Mouse (Mus musculus) spleen, adult 12 weeks (tissue): ENCODE results near the gene Acad10.
"Not testable (repeated sequence)": the region's sequence is repeated elsewhere in the genome, so short reads cannot be mapped to it uniquely, and the experiment has no call there.

Source experiments
- DNase-seq: peaks from one replicate; pipeline ENCODE4 v3.0.0; 2022; ENCODE audit warnings: low spot score

Gene Acad10

GRCm38 (mm10) chr5:121656866-121657265 lies 3.4 kb downstream of the Acad10 start:
- not testable (repeated sequence) for DNase-seq

GRCm38 (mm10) chr5:121654526-121654925 lies 5.8 kb downstream of the Acad10 start:
- DNase-seq, result no peak

GRCm38 (mm10) chr5:121649134-121649533 lies 11.2 kb downstream of the Acad10 start:
- no peak for DNase-seq

- no peak for DNase-seq
Measured at GRCm38 (mm10) chr5:121639601-121640000, 20.7 kb downstream of the Acad10 start.

- DNase-seq, result no peak
Measured at GRCm38 (mm10) chr5:121637296-121637695, 23.0 kb downstream of the Acad10 start.

- no peak for DNase-seq
Measured at GRCm38 (mm10) chr5:121634668-121635067, 25.6 kb downstream of the Acad10 start.

- no peak for DNase-seq
Measured at GRCm38 (mm10) chr5:121632804-121633203, 27.5 kb downstream of the Acad10 start.

GRCm38 (mm10) chr5:121631106-121631647 lies 29.1 kb downstream of the Acad10 start:
- DNase-seq, result not testable (repeated sequence)

- DNase-seq, result peak; percentile 67
Measured at GRCm38 (mm10) chr5:121627871-121628270, 32.4 kb downstream of the Acad10 start.

GRCm38 (mm10) chr5:121623241-121623640 lies 37.1 kb downstream of the Acad10 start:
- no peak for DNase-seq

- no peak for DNase-seq
Measured at GRCm38 (mm10) chr5:121621102-121621501, 39.2 kb downstream of the Acad10 start.

- DNase-seq, result peak; percentile 78
Measured at GRCm38 (mm10) chr5:121618592-121619513, 41.5 kb downstream of the Acad10 start, which contains the start of gene Acad12. TSS of gene Acad12 (minus strand) at chr5:121618938.

GRCm38 (mm10) chr5:121614921-121615320 lies 45.4 kb downstream of the Acad10 start:
- not testable (repeated sequence) for DNase-seq

- DNase-seq, result no peak
Measured at GRCm38 (mm10) chr5:121612036-121612435, 48.3 kb downstream of the Acad10 start.

GRCm38 (mm10) chr5:121609556-121610135 lies 50.7 kb downstream of the Acad10 start:
- not testable (repeated sequence) for DNase-seq

- DNase-seq, result peak; percentile 74
Measured at GRCm38 (mm10) chr5:121606151-121606550, 54.2 kb downstream of the Acad10 start.

GRCm38 (mm10) chr5:121603815-121604214 lies 56.5 kb downstream of the Acad10 start:
- DNase-seq, result not testable (repeated sequence)

- peak; percentile 70 for DNase-seq
Measured at GRCm38 (mm10) chr5:121601547-121602299, 58.6 kb downstream of the Acad10 start.

- no peak for DNase-seq
Measured at GRCm38 (mm10) chr5:121598871-121599610, 61.3 kb downstream of the Acad10 start.

- no peak for DNase-seq
Measured at GRCm38 (mm10) chr5:121597991-121598537, 62.2 kb downstream of the Acad10 start.

GRCm38 (mm10) chr5:121597332-121597731 lies 63.0 kb downstream of the Acad10 start:
- no peak for DNase-seq
